Mouse (Mus musculus) ES-E14 (cell line): Measurements from ENCODE around the gene Ankrd10. TPM values are rescaled to one million over a fixed set of nuclear protein-coding genes. Genes with fewer than 3 reads are reported as not detected.

ENCODE experiments used
- DNase-seq: peaks from one replicate; pipeline ENCODE4 v3.0.0-alpha.2; 2013; ENCODE audit warnings: low read depth, low spot score
- H3K27ac ChIP-seq: 2 replicates; pipeline ENCODE4 v1.5.1; 2012; ENCODE audit warnings: low read depth, mild to moderate bottlenecking, low read length, moderate library complexity, mixed read lengths; ENCODE audit not compliant: poor library complexity, insufficient read depth, severe bottlenecking
- H3K36me3 ChIP-seq: 2 replicates; pipeline ENCODE4 v1.6.1; 2012; ENCODE audit warnings: mild to moderate bottlenecking, low read length, moderate library complexity, mixed read lengths; ENCODE audit not compliant: control insufficient read depth, poor library complexity, insufficient read depth, severe bottlenecking
- H3K4me1 ChIP-seq, 2 experiments: fragments of 150-350 bp in 1 of 2; sonication (generic) in 1 of 2; 2 replicates each; pipeline ENCODE4 v1.6.1; 2012; ENCODE audit warnings: low read length in 2 of 2, mild to moderate bottlenecking in 1 of 2, mixed read lengths in 1 of 2; ENCODE audit not compliant: control insufficient read depth in 2 of 2, insufficient read depth in 2 of 2, poor library complexity in 1 of 2
- H3K4me3 ChIP-seq, 2 experiments: fragments of 150-350 bp in 1 of 2; sonication (generic) in 1 of 2; 2 replicates each; pipeline ENCODE4 v1.5.1; 2012; ENCODE audit warnings: low read length in 2 of 2, low read depth in 1 of 2, mild to moderate bottlenecking in 1 of 2, mixed read lengths in 1 of 2; ENCODE audit not compliant: insufficient read depth in 1 of 2, poor library complexity in 1 of 2, severe bottlenecking in 1 of 2
- H3K9ac ChIP-seq: 2 replicates; pipeline ENCODE4 v1.6.1; 2012; ENCODE audit warnings: low read depth, mild to moderate bottlenecking, low read length, mixed read lengths; ENCODE audit not compliant: poor library complexity, insufficient read depth, severe bottlenecking
- H3K9me3 ChIP-seq: fragments of 150-350 bp; sonication (generic); 2 replicates; pipeline ENCODE4 v1.6.1; 2012; ENCODE audit warnings: low read depth, mild to moderate bottlenecking, low read length; ENCODE audit not compliant: control insufficient read depth, insufficient read depth
- CHD2 ChIP-seq: IDR thresholded peaks from 2 replicates; pipeline ENCODE4 v1.6.1; 2014; ENCODE audit warnings: mild to moderate bottlenecking, low read depth, low read length, inconsistent platforms
- HCFC1 ChIP-seq: IDR thresholded peaks from 2 replicates; pipeline ENCODE4 v1.6.1; 2012; ENCODE audit warnings: low read length, inconsistent platforms, borderline replicate concordance; ENCODE audit not compliant: insufficient read depth
- MAFK ChIP-seq: IDR thresholded peaks from 2 replicates; pipeline ENCODE4 v1.6.1; 2014; ENCODE audit warnings: mild to moderate bottlenecking, low read depth, low read length, inconsistent platforms; ENCODE audit not compliant: insufficient read depth
- ZC3H11A ChIP-seq: IDR thresholded peaks from 2 replicates; pipeline ENCODE4 v1.6.1; 2012; ENCODE audit warnings: low read depth, mild to moderate bottlenecking, inconsistent platforms, low read length, borderline replicate concordance
- ZNF384 ChIP-seq: IDR thresholded peaks from 2 replicates; pipeline ENCODE4 v1.6.1; 2012; ENCODE audit warnings: low read depth, low read length, inconsistent platforms
- in situ Hi-C, 2 experiments: fragments of 600-800 bp; cut with MboI; formaldehyde crosslinking; loops; one replicate each; pipeline ENCODE4 v1.15.1; 2025; ENCODE audit warnings: low sequenced_read_pairs in 2 of 2, inconsistent platforms in 1 of 2; ENCODE audit not compliant: unreplicated experiment in 2 of 2
- total RNA-seq: library from RNA; depleted of rRNA; stranded (reverse); fragments of 300-350 nt; gene quantifications from 2 replicates; pipeline ENCODE4 v1.2.3, GENCODE M21; 2012

Gene Ankrd10
- total RNA-seq, 1 experiment = 165 TPM

DNA sequence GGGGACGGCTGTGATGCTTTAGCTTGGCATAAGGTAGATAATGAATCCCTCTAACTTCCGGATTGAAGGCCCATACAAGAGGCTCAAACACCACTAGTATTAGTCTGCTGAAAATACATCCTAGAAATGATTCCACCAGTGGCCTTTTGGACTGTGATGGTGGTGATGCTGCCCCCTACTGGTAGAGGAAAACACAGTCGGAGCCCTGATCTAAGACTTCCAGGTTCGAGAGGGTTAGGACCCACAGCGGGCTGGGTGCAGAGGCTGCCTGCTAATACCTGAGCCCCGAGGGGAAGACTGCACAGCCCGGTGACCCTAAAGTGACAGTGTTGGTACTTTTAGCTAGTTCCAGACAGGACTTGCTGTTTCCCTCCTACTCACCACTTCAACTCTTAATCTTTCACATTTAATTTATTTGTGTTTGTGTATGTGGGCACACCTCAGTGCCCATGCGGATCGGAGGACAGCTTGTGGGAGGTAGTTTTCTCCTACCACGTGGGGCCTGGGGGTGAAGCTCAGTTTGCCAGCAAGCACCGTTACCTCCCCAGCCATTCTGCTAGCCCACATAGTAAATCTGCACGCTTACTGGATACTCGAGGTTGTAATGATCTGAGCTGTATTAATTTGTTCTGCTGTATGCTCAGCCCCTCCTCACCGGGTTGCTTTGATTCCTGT lies 33.4 kb downstream of the Ankrd10 start:
- Histone ChIP-seq H3K27ac (no peak overlapping the region), H3K9ac (no peak overlapping the region), H3K36me3 (peaks cover 10% of the 10 kb centered on the region; the same call in 1 of the 2 replicates), H3K4me3 (no peak overlapping the region), H3K9me3 (no peaks in the 10 kb centered on the region; the same call in 1 of the 2 replicates), H3K4me1 (no peaks in the 10 kb centered on the region)
- TF ChIP-seq ZC3H11A (peak; percentile 21; the same call in 1 of the 2 replicates), MAFK (no peak), ZNF384 (no peak), CHD2 (no peak), HCFC1 (no peak)
- in situ Hi-C loops = no loop called here
- peak; percentile 73 for DNase-seq

- no peak overlapping the region for H3K4me3 ChIP-seq
- H3K9me3 ChIP-seq = no peaks in the 10 kb centered on the region; the same call in 1 of the 2 replicates
- in situ Hi-C loops = no loop called here
- H3K27ac ChIP-seq = no peak overlapping the region
- no peaks in the 10 kb centered on the region for H3K4me1 ChIP-seq
- TF ChIP-seq MAFK = no peak
- no peak for TF ChIP-seq HCFC1
- TF ChIP-seq ZC3H11A = no peak
- no peak for TF ChIP-seq ZNF384
- no peak for TF ChIP-seq CHD2
- peaks cover 5% of the 10 kb centered on the region; the same call in 1 of the 2 replicates for H3K36me3 ChIP-seq
- no peak for DNase-seq
- no peak overlapping the region for H3K9ac ChIP-seq
Observed at GRCm38 (mm10) chr8:11600301-11600951, 35.1 kb downstream of the Ankrd10 start.

DNA sequence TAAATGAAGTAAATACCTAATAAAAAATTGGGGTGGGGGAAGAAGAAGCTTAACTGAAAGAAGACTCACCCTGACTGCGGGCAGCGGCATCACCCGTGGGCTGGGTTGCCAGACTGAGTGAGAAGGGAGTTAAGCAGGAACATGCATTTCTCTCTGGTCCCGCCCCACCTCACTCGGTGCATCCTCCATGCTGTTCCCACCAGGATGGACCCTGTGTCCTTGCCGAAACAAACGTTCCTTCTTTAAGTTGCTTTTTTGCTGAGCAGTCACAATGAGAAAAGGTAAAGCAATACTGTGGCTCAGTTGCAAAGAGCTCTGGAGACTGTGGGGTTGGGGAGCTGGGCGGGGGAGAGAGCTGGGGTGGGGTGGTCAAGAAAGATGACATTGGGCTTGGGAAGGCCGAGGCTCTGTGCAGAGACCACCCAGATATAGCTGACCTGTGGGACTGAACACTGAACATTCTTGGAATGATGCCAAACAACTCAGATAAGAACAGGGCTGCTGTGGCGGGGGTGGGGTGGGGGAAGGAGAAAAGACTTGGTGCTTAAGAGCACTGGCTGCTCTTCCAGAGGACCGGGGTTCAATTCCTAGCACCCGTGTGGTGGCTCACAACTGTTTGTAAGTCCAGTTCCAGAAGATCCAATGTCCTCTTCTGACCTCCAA lies 42.2 kb downstream of the Ankrd10 start:
- TF ChIP-seq MAFK = no peak
- no peak for TF ChIP-seq HCFC1
- TF ChIP-seq ZNF384 = no peak
- no peak for TF ChIP-seq CHD2
- no peak for TF ChIP-seq ZC3H11A
- Histone ChIP-seq H3K27ac (no peak overlapping the region), H3K4me3 (no peak overlapping the region), H3K9me3 (no peaks in the 10 kb centered on the region), H3K4me1 (peaks cover 2 to 3% of the 10 kb centered on the region in 2 experiments; a peak in 2 of 4 replicates), H3K9ac (no peak overlapping the region), H3K36me3 (no peaks in the 10 kb centered on the region)
- in situ Hi-C loops = no loop called here
- no peak for DNase-seq

- Histone ChIP-seq H3K9me3 (no peaks in the 10 kb centered on the region), H3K4me1 (peaks cover 2 to 3% of the 10 kb centered on the region in 2 experiments; a peak in 2 of 4 replicates), H3K9ac (no peak overlapping the region), H3K36me3 (no peaks in the 10 kb centered on the region), H3K27ac (no peak overlapping the region), H3K4me3 (0 out of 4 replicates have a peak overlapping the region, but pooled peaks of 1 of the 2 experiments have one; percentile 42)
- in situ Hi-C loops = no loop called here
- TF ChIP-seq CHD2 = no peak
- DNase-seq = peak; percentile 31
Observed at GRCm38 (mm10) chr8:11592296-11592695, 43.3 kb downstream of the Ankrd10 start.
